14 mouse cellular contexts compared by ENCODE assay signal in genomic region chr2:32729547-32729946, GRCm38 (mm10). TPM values are rescaled to one million over a fixed set of nuclear protein-coding genes. Genes with fewer than 3 reads are reported as not detected.
DNase-seq lines count a peak whose midpoint lies in the region; ATAC-seq and TF ChIP-seq lines count a peak whose summit lies in the region.
"Had no signal": no experiment of that assay in that cellular context is flagged by ENCODE, and none has a peak within 500 bp of the region (broad histone marks: within the 10 kb centered on the region; RNA-seq: fewer than 3 reads in every experiment).

No protein-coding gene starts in this region.

- no peaks in the 10 kb centered on the region for H3K9me3 ChIP-seq in heart, embryonic 10.5 days
- no peaks in the 10 kb centered on the region for H3K9me3 ChIP-seq in kidney, postnatal 0 days (replicated peaks; ENCODE audit: low read length)
- no peaks in the 10 kb centered on the region for H3K9me3 ChIP-seq in embryonic facial prominence, embryonic 11.5 days (replicated peaks; ENCODE audit: control insufficient read depth, low read length)
- H3K9me3 ChIP-seq in limb, embryonic 12.5 days = no peaks in the 10 kb centered on the region
- H3K9me3 ChIP-seq: liver, embryonic 15.5 days had no signal

- peak overlapping the region; percentile 78 for H3K27ac ChIP-seq in heart, embryonic 10.5 days
- no peak overlapping the region for H3K27ac ChIP-seq in kidney, postnatal 0 days
- H3K27ac ChIP-seq in embryonic facial prominence, embryonic 11.5 days (replicated peaks; ENCODE audit: low read depth, low read length) = peak overlapping the region; percentile 52
- H3K27ac ChIP-seq in limb, embryonic 12.5 days = peak overlapping the region; percentile 87
- H3K27ac ChIP-seq: liver, embryonic 15.5 days had no signal

- H3K9ac ChIP-seq in kidney, postnatal 0 days (ENCODE audit: low read depth, low read length) = no peak overlapping the region
- no peak overlapping the region; the same call in 1 of the 2 replicates for H3K9ac ChIP-seq in embryonic facial prominence, embryonic 11.5 days (replicated peaks; ENCODE audit: low read length)
- no peak overlapping the region for H3K9ac ChIP-seq in limb, embryonic 12.5 days (replicated peaks)
- H3K9ac ChIP-seq: liver, embryonic 15.5 days had no signal

- TF ChIP-seq CTCF in kidney, postnatal 0 days (IDR thresholded peaks at IDR 0.05; ENCODE audit: low read depth) = no peak

- H3K4me2 ChIP-seq in kidney, postnatal 0 days (ENCODE audit: low read length) = peak overlapping the region; percentile 51
- no peak overlapping the region for H3K4me2 ChIP-seq in embryonic facial prominence, embryonic 11.5 days (ENCODE audit: low read depth, low read length)
- peak overlapping the region; percentile 41; the same call in 1 of the 2 replicates for H3K4me2 ChIP-seq in limb, embryonic 12.5 days
- H3K4me2 ChIP-seq: liver, embryonic 15.5 days had no signal

- peak overlapping the region; percentile 59 for H3K4me3 ChIP-seq in heart, embryonic 10.5 days
- 0 out of 2 replicates have a peak overlapping the region, but pooled peaks have one; percentile 6 for H3K4me3 ChIP-seq in kidney, postnatal 0 days (replicated peaks; ENCODE audit: low read depth, low read length)
- no peak overlapping the region for H3K4me3 ChIP-seq in embryonic facial prominence, embryonic 11.5 days (ENCODE audit: low read depth, low read length)
- H3K4me3 ChIP-seq in limb, embryonic 12.5 days (replicated peaks) = no peak overlapping the region
- H3K4me3 ChIP-seq: liver, embryonic 15.5 days had no signal

- DNase-seq in heart, embryonic 10.5 days (ENCODE audit: low spot score) = no peak
- DNase-seq in heart, adult 8-10 months (ENCODE audit: low spot score) = no peak
- no peak for DNase-seq in kidney, postnatal 0 days (ENCODE audit: low spot score)
- DNase-seq in kidney, adult 9 months = no peak
- no peak for DNase-seq in embryonic facial prominence, embryonic 11.5 days (ENCODE audit: low spot score)
- DNase-seq in urinary bladder, adult 2 months (ENCODE audit: low spot score) = no peak
- DNase-seq in urinary bladder, postnatal 25 days (ENCODE audit: low spot score) = no peak
- DNase-seq: B cell, adult 2 months; embryo, embryonic 11 days; retina, postnatal 1 day had no signal

- peaks cover 49% of the 10 kb centered on the region for H3K4me1 ChIP-seq in heart, embryonic 10.5 days
- peaks cover 11% of the 10 kb centered on the region; the same call in 1 of the 2 replicates for H3K4me1 ChIP-seq in kidney, postnatal 0 days (replicated peaks; ENCODE audit: insufficient read depth, low read length)
- peaks cover 13% of the 10 kb centered on the region for H3K4me1 ChIP-seq in embryonic facial prominence, embryonic 11.5 days (ENCODE audit: control insufficient read depth, insufficient read depth, low read length)
- peaks cover 47% of the 10 kb centered on the region for H3K4me1 ChIP-seq in limb, embryonic 12.5 days (replicated peaks)

- WGBS in heart, embryonic 10.5 days = 67% methylated on average over 4 of the region's 4 CpGs
- WGBS in kidney, postnatal 0 days = 37% methylated on average over 4 of the region's 4 CpGs
- 49% methylated on average over 4 of the region's 4 CpGs for WGBS in embryonic facial prominence, embryonic 11.5 days
- 53% methylated on average over 4 of the region's 4 CpGs for WGBS in limb, embryonic 12.5 days

- H3K36me3 ChIP-seq in heart, embryonic 10.5 days = no peaks in the 10 kb centered on the region
- H3K36me3 ChIP-seq in kidney, postnatal 0 days (ENCODE audit: insufficient read depth, low read length) = no peaks in the 10 kb centered on the region
- no peaks in the 10 kb centered on the region for H3K36me3 ChIP-seq in embryonic facial prominence, embryonic 11.5 days (replicated peaks; ENCODE audit: control insufficient read depth, insufficient read depth, low read depth, low read length)
- H3K36me3 ChIP-seq in limb, embryonic 12.5 days = no peaks in the 10 kb centered on the region

- no peak for ATAC-seq in kidney, postnatal 0 days (replicated peaks; ENCODE audit: low FRiP score, low read depth)
- ATAC-seq in embryonic facial prominence, embryonic 11.5 days (replicated peaks; ENCODE audit: insufficient number of reproducible peaks, low FRiP score, low TSS enrichment, low read depth) = no peak
- no peak for ATAC-seq in limb, embryonic 12.5 days (ENCODE audit: insufficient number of reproducible peaks, insufficient read depth, low FRiP score, low TSS enrichment, low read depth)
- ATAC-seq: forebrain, embryonic 16.5 days had no signal

- 0 out of 2 replicates have a peak, but pooled peaks cover 5% of the 10 kb centered on the region for H3K27me3 ChIP-seq in heart, embryonic 10.5 days (ENCODE audit: insufficient read depth, poor library complexity, severe bottlenecking)
- no peaks in the 10 kb centered on the region for H3K27me3 ChIP-seq in kidney, postnatal 0 days (ENCODE audit: insufficient read depth, low read length)
- H3K27me3 ChIP-seq in embryonic facial prominence, embryonic 11.5 days (ENCODE audit: control insufficient read depth, insufficient read depth, low read length) = no peaks in the 10 kb centered on the region
- no peaks in the 10 kb centered on the region for H3K27me3 ChIP-seq in limb, embryonic 12.5 days
- H3K27me3 ChIP-seq: liver, embryonic 15.5 days had no signal

RNA-seq across cellular contexts. Expression of gene Sh2d3c, which starts 8.7 kb away (rescaled TPM):
- 34.8 and 35.4 TPM in 2 replicates for polyA plus RNA-seq in heart, embryonic 10.5 days (2016; fragmentation: Nextera tagmentation; extraction: Ambion mirVana)
- total RNA-seq in heart, adult 8-10 months (2022) = 10 to 100 TPM; 16.4 to 28.8 (median 21.7) TPM
- polyA plus RNA-seq in kidney, postnatal 0 days (2015; fragmentation: Nextera tagmentation; extraction: Ambion mirVana) = 31.1 and 31.3 TPM in 2 replicates
- 21.1 and 22.2 TPM in 2 replicates for polyA plus RNA-seq in embryonic facial prominence, embryonic 11.5 days (2014; fragmentation: Nextera tagmentation; extraction: Ambion mirVana)
- 17.0 and 17.1 TPM in 2 replicates for polyA plus RNA-seq in limb, embryonic 12.5 days (2016; fragmentation: Nextera tagmentation; extraction: Ambion mirVana)
- polyA plus RNA-seq in urinary bladder, adult 2 months (2012; rRNA removed) = 9.9 and 10.3 TPM in 2 replicates

RNA-seq across cellular contexts. Expression of gene 6330409D20Rik, which starts 11.3 kb away (rescaled TPM):
- 0.28 TPM in 1 of 2 replicates, not detected in the other for polyA plus RNA-seq in heart, embryonic 10.5 days (2016; fragmentation: Nextera tagmentation; extraction: Ambion mirVana)
- not detected for total RNA-seq in heart, adult 8-10 months (2022)
- polyA plus RNA-seq in kidney, postnatal 0 days (2015; fragmentation: Nextera tagmentation; extraction: Ambion mirVana) = 0.11 TPM in 1 of 2 replicates, not detected in the other
- polyA plus RNA-seq in embryonic facial prominence, embryonic 11.5 days (2014; fragmentation: Nextera tagmentation; extraction: Ambion mirVana) = 0.31 and 0.75 TPM in 2 replicates
- polyA plus RNA-seq in limb, embryonic 12.5 days (2016; fragmentation: Nextera tagmentation; extraction: Ambion mirVana) = not detected in 2 replicates
- not detected in 2 replicates for polyA plus RNA-seq in urinary bladder, adult 2 months (2012; rRNA removed)
- total RNA-seq: hematopoietic stem cell, adult 5-6 weeks had no signal
- polyA plus RNA-seq: liver, embryonic 15.5 days had no signal

RNA-seq across cellular contexts. Expression of gene Cdk9, which starts 16.7 kb away (rescaled TPM):
- 89.1 and 115 TPM in 2 replicates for polyA plus RNA-seq in heart, embryonic 10.5 days (2016; fragmentation: Nextera tagmentation; extraction: Ambion mirVana)
- 10 to 100 TPM; 23.3 to 27.1 (median 25.7) TPM for total RNA-seq in heart, adult 8-10 months (2022)
- polyA plus RNA-seq in kidney, postnatal 0 days (2015; fragmentation: Nextera tagmentation; extraction: Ambion mirVana) = 87.4 and 90.6 TPM in 2 replicates
- 79.2 and 89.8 TPM in 2 replicates for polyA plus RNA-seq in embryonic facial prominence, embryonic 11.5 days (2014; fragmentation: Nextera tagmentation; extraction: Ambion mirVana)
- 129 and 136 TPM in 2 replicates for polyA plus RNA-seq in limb, embryonic 12.5 days (2016; fragmentation: Nextera tagmentation; extraction: Ambion mirVana)
- 112 and 151 TPM in 2 replicates for polyA plus RNA-seq in urinary bladder, adult 2 months (2012; rRNA removed)

RNA-seq across cellular contexts. Expression of gene Fpgs, which starts 25.6 kb away (rescaled TPM):
- 24.7 and 34.8 TPM in 2 replicates for polyA plus RNA-seq in heart, embryonic 10.5 days (2016; fragmentation: Nextera tagmentation; extraction: Ambion mirVana)
- total RNA-seq in heart, adult 8-10 months (2022) = 1 to 10 TPM; 5.5 to 6.0 (median 5.8) TPM
- polyA plus RNA-seq in kidney, postnatal 0 days (2015; fragmentation: Nextera tagmentation; extraction: Ambion mirVana) = 36.1 and 36.2 TPM in 2 replicates
- 15.6 and 16.3 TPM in 2 replicates for polyA plus RNA-seq in embryonic facial prominence, embryonic 11.5 days (2014; fragmentation: Nextera tagmentation; extraction: Ambion mirVana)
- 31.0 and 32.9 TPM in 2 replicates for polyA plus RNA-seq in limb, embryonic 12.5 days (2016; fragmentation: Nextera tagmentation; extraction: Ambion mirVana)
- polyA plus RNA-seq in urinary bladder, adult 2 months (2012; rRNA removed) = 29.4 and 36.3 TPM in 2 replicates

RNA-seq across cellular contexts. Expression of gene Tor2a, which starts 27.5 kb away (rescaled TPM):
- polyA plus RNA-seq in heart, embryonic 10.5 days (2016; fragmentation: Nextera tagmentation; extraction: Ambion mirVana) = 46.2 and 57.2 TPM in 2 replicates
- total RNA-seq in heart, adult 8-10 months (2022) = 10 to 100 TPM in 1 of 4 experiments, 1 to 10 TPM in 3; 7.8 to 10.1 (median 8.2) TPM
- polyA plus RNA-seq in kidney, postnatal 0 days (2015; fragmentation: Nextera tagmentation; extraction: Ambion mirVana) = 74.9 and 79.4 TPM in 2 replicates
- 47.8 and 54.3 TPM in 2 replicates for polyA plus RNA-seq in embryonic facial prominence, embryonic 11.5 days (2014; fragmentation: Nextera tagmentation; extraction: Ambion mirVana)
- 58.8 and 62.7 TPM in 2 replicates for polyA plus RNA-seq in limb, embryonic 12.5 days (2016; fragmentation: Nextera tagmentation; extraction: Ambion mirVana)
- 42.9 and 53.7 TPM in 2 replicates for polyA plus RNA-seq in urinary bladder, adult 2 months (2012; rRNA removed)

Comparison
In these comparisons a context has a peak if more than half of its experiments do, and no peak if none do; other contexts are left out.
1. H3K4me3 ChIP-seq: peak in heart, embryonic 10.5 days (single experiment) and kidney, postnatal 0 days (single experiment); none in embryonic facial prominence, embryonic 11.5 days (single experiment) and limb, embryonic 12.5 days (single experiment).